Mouse (Mus musculus) adrenal gland, adult 8-10 months (tissue): ENCODE data around the gene Itga8. TPM values are rescaled to one million over a fixed set of nuclear protein-coding genes. Genes with fewer than 3 reads are reported as not detected.
A peak's percentile ranks its signal among the peaks of the same experiment; 100 is the strongest.

Source experiments
- DNase-seq: peaks from one replicate; pipeline ENCODE4 v3.0.0; 2022
- total RNA-seq, 4 experiments: library from RNA; stranded (reverse); gene quantifications; 2 replicates each; pipeline ENCODE4 v1.2.4; 2022

The Itga8 gene
- total RNA-seq, 4 experiments from 2014 or later: 13.8 to 32.6 (median 24.8) TPM

- no peak for DNase-seq
Observed at GRCm38 (mm10) chr2:12293458-12293857, 8.3 kb downstream of the Itga8 start.

DNA sequence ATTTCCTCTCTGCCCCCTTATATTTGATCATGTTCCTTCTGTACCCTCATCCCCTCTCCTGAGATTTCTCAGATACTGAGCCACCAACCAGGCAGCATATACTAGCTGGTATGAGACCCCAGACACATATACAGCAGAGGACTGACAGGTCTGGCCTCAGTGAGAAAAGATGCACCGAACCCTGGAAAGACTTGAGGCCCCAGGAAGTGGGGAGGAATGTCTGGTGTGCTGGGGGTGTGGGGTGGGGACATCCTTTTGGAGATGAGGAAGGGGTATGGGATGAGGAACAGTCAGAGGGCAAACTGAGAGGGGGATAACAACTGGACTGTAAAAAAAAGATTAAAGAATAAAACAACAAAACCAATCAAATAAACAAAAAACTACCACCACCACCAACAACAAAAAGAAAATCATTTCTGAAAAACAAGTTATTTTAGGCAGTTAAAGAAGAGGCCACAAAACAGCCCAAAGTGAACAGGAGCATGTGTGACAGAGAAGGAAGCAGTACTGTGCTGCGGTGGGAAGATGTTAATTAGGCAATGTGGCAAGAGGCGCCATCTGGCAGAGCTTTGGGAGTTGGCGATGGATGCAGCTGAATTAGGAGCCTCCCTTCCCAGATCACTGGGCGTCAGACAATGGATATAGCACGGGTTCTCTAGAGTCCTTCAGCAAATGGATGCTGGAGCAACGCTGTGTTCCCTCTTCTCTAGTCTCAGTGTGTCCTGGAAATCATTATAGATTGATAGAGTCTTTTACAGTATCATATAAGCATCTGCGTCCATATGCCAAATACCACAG is 9.5 kb downstream of the Itga8 start:
- DNase-seq: no peak

DNA sequence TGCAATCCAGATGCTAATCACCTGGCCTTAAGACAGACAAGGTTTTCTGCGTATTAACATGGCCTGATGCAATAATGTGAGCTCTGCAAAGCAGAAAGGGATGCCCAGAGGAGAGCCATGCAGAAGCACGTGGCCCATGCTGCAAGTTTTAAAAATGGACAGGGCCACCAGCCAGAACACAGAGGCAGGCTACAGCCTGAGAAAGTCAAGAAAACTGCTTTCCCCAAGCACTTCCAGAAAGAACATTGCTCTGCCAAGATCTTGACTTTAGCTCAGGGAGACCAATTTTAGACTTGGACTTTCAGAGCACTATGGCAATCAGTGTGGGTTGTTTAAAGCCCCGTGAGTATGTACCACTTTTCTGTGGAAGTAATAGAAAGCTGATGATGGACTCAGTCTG is 11.5 kb downstream of the Itga8 start:
- no peak for DNase-seq

- DNase-seq: no peak
Observed at GRCm38 (mm10) chr2:12287831-12288230, 13.9 kb downstream of the Itga8 start.

DNA sequence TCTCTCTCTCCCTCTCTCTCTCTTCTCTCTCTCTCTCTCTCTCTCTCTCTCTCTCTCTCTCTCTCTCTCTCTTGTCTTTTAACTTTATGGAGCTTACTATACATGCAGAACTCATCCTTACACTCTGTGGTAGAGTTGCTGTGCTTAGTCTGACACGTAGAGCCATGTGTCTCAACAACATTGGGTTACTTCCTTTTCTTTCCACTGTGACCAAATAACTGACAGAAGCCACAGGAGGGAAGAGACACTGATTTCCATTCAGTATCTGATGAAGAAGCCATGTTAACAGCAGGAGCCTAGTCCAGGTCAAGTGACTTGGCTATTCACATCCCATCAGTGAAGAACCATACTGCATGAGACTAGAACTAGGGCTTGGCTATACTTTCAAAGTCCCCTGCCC is 21.1 kb downstream of the Itga8 start:
- DNase-seq: no peak

DNA sequence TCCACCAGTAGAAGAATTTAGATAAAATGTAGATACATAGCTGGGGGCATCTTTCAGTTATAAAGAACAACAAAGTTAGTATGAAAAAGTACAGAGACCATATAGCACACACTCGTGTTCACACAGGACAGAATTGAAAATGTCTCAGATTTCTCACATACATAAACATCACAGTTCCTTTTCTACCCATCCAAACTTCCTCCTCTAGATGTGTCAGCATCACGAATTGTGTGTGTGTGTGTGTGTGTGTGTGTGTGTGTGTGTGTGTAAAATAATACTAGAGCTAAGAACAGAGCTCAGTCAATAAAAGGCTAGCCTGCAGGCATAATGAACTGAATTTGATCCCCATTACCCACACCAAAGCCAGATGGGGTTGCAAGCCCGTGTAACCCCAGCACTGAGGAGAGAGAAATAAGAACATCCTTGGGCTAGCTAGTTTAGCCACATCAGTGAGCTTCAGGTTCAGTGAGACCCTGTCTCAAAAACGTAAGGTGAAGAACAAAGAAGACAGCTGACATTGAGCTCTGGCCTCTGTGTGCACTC is 22.6 kb downstream of the Itga8 start:
- no peak for DNase-seq

GRCm38 (mm10) chr2:12256635-12257317 is 44.9 kb downstream of the Itga8 start:
- DNase-seq: no peak

- peak; percentile 6 for DNase-seq
Observed at GRCm38 (mm10) chr2:12255901-12256300, 45.8 kb downstream of the Itga8 start.

DNA sequence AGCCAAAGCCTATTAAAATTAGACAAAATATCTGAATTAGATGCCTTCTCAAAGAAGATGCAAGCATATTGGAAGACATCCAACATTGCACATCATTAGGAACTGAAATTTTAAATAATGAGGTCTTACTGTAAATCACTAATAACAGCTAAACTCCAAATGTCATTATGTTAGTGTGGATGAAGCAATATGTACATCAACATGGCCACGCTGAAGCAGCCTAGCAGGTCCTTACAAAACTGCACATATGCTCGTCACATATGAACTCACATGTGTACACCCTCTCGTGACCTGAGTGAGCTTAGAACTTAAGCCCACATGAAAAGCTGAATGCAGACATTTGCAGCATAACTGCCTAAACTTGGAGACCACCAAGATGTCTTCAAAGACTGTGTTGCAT is 66.4 kb downstream of the Itga8 start:
- no peak for DNase-seq

DNA sequence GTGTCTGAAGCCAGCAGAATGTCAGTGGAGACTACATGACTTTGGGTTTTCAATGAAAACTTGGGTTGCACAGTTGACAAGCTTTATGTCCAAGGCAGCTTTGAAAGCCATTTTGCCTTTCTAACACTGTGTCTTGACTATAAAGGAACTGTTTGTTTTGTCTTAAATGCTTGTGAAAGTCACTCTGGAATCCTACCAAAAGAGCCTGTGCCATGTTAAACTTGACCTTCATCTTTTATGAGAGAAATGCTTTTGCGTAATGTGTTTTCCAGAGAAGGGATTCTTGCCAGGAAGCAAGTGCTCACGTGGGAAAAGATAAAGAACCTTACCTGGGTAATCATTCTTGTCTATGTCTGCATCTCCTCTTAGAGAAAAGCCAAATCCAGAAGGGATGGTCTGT is 72.0 kb downstream of the Itga8 start:
- DNase-seq: no peak

GRCm38 (mm10) chr2:12228335-12228734 is 73.4 kb downstream of the Itga8 start:
- DNase-seq: no peak

DNA sequence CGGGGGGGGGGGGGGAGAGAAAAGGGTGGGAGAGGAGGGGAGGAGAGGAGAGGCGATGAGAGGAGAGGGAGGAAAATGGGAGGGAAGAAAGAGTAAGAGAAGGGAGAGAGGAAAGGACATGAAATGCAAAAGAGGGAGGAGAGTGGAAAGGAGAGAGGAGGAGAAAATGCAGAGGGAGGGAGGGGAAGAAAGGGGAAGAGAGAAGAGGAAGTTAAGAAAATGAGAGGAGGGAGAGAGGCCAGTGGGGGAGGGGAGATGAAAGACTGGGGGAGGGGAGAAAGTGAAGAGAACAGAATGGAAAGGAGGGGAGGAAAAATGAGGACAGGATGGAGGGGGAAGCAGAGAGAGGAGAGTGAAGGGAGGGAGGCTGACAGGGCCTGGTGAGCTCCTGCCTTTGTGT is 74.5 kb downstream of the Itga8 start:
- DNase-seq: no peak

GRCm38 (mm10) chr2:12226367-12226766 is 75.4 kb downstream of the Itga8 start:
- no peak for DNase-seq

DNA sequence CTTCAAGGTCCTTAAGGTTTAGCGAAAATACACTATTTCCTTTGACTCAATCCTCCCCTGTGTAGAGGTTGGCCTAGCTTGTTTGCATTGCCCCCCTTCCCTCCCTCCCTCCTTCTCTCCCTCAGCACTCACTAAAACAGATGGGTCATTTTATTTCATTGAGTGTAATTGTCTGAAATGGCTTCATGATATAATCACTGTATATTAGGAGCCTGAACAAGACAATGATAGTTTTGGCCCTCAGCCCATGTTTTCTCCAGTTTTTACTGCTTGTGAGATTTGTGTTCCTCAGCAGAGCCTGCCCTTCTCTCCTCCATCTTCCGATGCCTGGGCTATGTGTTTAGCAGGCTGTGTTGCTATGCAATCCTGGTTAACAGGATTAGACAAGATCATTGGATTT is 80.1 kb downstream of the Itga8 start:
- no peak for DNase-seq

- DNase-seq: no peak
Observed at GRCm38 (mm10) chr2:12213464-12213790, 88.3 kb downstream of the Itga8 start.

DNA sequence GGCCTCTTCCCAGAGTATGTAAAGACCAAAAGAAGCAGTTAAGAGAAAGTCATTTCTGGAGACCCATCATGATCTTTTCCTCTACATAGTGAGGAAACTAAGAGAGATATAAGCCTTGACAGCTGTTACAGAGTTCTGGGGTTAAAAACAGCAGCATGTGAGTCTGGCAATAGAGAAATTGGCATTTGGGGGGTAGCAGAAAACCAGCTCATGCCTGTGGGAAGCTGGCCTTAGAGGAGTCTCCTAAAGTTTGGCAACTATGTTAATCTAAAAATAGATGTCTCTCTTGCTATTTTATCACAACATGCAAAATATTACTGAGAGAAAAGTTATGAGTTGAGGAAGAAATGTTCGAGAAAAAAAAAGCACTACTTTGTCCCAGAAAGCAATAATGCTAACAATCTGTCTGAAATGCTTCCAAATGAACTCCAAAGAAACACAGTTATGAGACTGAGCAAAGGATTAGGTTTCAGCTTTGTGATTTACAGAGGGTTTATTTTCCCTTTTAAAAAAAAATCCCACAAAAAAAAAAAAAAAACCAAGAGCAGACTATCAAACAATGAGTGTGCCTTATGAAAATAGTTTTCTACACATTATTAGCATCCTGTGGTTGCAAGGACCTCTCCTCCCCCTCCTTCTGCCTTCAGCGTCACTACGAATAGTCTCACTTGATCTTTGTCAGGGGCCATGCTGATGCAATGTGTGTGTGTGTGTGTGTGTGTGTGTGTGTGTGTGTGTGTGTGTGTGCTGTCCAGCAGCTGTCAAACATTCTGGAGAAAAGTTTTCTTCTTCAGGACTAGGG is 88.9 kb downstream of the Itga8 start:
- no peak for DNase-seq

DNA sequence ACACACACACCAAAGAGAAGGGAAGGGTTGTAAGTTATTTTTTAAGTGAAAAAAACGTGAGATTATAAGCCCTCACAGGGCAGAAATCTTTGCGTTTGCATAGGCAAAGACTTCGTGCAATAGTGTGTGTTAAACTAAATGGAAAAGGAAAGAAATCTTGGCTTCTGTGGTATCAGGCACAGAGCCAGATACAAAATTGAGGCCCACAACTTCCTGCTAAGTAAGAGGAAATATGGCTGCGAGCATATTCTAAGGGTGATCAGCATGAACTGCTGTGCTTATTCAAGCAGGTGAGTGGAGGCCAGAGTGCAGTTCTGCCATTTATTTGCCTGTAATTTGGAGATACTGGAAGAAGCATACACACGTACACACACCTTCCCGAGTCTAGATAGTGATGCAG is 93.6 kb downstream of the Itga8 start:
- DNase-seq: no peak

DNA sequence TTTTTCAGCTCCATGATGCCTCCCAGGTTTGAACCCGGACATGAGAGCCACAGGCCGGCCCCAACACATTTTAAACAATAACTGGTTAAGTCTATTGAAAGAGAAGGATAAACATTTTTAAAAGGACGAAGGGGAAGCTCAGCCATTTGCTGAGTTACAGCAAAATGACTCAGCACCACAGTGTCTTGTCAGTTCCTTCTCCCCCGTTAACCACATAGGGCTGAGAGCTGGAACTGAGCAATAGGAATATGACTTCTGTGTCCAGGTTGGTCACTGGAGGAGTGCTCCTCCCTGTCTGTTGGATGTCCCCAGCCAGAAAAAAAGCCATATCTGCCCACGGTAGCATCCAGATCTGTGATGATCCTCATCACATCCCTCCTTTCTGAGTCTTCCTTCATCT is 95.4 kb downstream of the Itga8 start:
- DNase-seq: no peak

GRCm38 (mm10) chr2:12205875-12206274 is 95.8 kb downstream of the Itga8 start:
- no peak for DNase-seq

DNA sequence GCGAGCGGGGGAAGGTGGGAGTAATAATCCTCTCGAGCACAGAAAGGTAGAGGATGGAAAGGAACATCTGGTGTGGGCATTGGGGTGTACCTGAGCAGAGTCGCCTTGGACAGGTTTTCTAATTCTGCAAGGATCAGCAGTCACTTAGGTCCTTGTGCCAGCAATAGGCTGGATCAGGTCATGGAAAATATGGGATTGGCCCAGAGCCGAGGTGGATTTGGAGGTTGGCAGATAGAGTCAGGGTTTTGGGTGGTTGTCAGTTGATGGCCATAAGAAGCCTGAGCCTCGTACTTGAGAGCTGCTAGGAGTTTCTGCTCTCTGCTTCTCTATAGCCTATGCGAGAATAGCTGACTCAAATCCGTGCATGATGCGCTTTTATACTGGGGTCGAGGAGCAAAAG is 98.5 kb downstream of the Itga8 start:
- DNase-seq: no peak

GRCm38 (mm10) chr2:12198699-12199098 is 103.0 kb downstream of the Itga8 start:
- DNase-seq: no peak

GRCm38 (mm10) chr2:12198214-12198613 is 103.5 kb downstream of the Itga8 start:
- DNase-seq: no peak

DNA sequence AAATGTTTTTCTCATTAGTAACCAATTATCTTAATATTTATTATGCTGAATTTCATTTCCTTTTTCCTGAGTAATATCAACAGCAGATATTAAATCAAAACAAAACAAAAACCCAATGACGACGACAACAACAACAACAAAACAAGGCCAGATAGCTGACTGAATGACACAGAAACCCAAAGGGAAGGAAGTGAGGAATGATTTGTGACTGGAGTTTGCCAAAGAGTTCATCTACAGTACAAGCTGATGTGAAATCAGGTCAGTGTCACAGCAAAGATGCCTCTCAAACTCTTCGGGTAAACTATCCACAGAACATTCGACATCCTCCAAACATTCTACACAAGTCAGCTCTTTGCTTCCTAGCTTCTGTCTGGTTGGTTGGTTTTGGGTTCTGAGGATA is 104.0 kb downstream of the Itga8 start:
- no peak for DNase-seq
